Mouse (Mus musculus): ENCODE data around the gene Yy1. TPM values are rescaled to one million over a fixed set of nuclear protein-coding genes. Genes with fewer than 3 reads are reported as not detected.

Gene Yy1
- polyA plus RNA-seq, 1 experiment from 2014 or later, result 26.3 TPM

GRCm38 (mm10) chr12:108794979-108795537 lies 2.3 kb downstream of the Yy1 start:
- H3K4me1 ChIP-seq (ENCODE audit: insufficient read depth), result peaks cover 12% of the 10 kb centered on the region; the same call in 1 of the 2 replicates
- peak overlapping the region; percentile 99 for H3K4me3 ChIP-seq (ENCODE audit: low read depth, low read length)
- H3K36me3 ChIP-seq (ENCODE audit: insufficient read depth), result 0 out of 2 replicates have a peak, but pooled peaks cover 7% of the 10 kb centered on the region
- peak; percentile 31 for DNase-seq
- no peaks in the 10 kb centered on the region for H3K9me3 ChIP-seq (ENCODE audit: low read depth, low read length)
- H3K27ac ChIP-seq (ENCODE audit: low read depth), result peak overlapping the region; percentile 98
- H3K27me3 ChIP-seq (ENCODE audit: insufficient read depth, low read length), result no peaks in the 10 kb centered on the region
- 6% methylated on average over 9 of the region's 9 CpGs for WGBS
- H3K9ac ChIP-seq, result peak overlapping the region; percentile 92
- peak overlapping the region; percentile 90 for H3K4me2 ChIP-seq
- no peak for ATAC-seq (ENCODE audit: insufficient read depth)
- TF ChIP-seq CTCF (IDR thresholded peaks at IDR 0.05; ENCODE audit: low read depth), result no peak

GRCm38 (mm10) chr12:108801613-108802012 lies 8.8 kb downstream of the Yy1 start:
- Histone ChIP-seq H3K27me3 (ENCODE audit: insufficient read depth, low read length) (no peaks in the 10 kb centered on the region), H3K27ac (ENCODE audit: low read depth) (no peak overlapping the region), H3K36me3 (ENCODE audit: insufficient read depth) (0 out of 2 replicates have a peak, but pooled peaks cover 12% of the 10 kb centered on the region), H3K4me3 (ENCODE audit: low read depth, low read length) (no peak overlapping the region), H3K4me2 (no peak overlapping the region), H3K9me3 (ENCODE audit: low read depth, low read length) (no peaks in the 10 kb centered on the region), H3K4me1 (ENCODE audit: insufficient read depth) (peaks cover 6% of the 10 kb centered on the region), H3K9ac (no peak overlapping the region)
- WGBS, result 77% methylated on average over 2 of the region's 2 CpGs
- DNase-seq, result peak; percentile 29
- no peak for TF ChIP-seq CTCF (IDR thresholded peaks at IDR 0.05; ENCODE audit: low read depth)
- ATAC-seq (ENCODE audit: insufficient read depth), result no peak

GRCm38 (mm10) chr12:108804388-108804787 lies 11.6 kb downstream of the Yy1 start:
- Histone ChIP-seq H3K4me2 (no peak overlapping the region), H3K9ac (no peak overlapping the region), H3K36me3 (ENCODE audit: insufficient read depth) (peaks cover 27% of the 10 kb centered on the region), H3K4me1 (ENCODE audit: insufficient read depth) (peaks cover 5% of the 10 kb centered on the region), H3K27ac (ENCODE audit: low read depth) (no peak overlapping the region), H3K9me3 (ENCODE audit: low read depth, low read length) (no peaks in the 10 kb centered on the region), H3K4me3 (ENCODE audit: low read depth, low read length) (no peak overlapping the region), H3K27me3 (ENCODE audit: insufficient read depth, low read length) (no peaks in the 10 kb centered on the region)
- TF ChIP-seq CTCF (IDR thresholded peaks at IDR 0.05; ENCODE audit: low read depth), result no peak
- ATAC-seq (ENCODE audit: insufficient read depth) (no peak), DNase-seq (no peak)
- 82% methylated on average over 2 of the region's 2 CpGs for WGBS

- DNase-seq (no peak), ATAC-seq (ENCODE audit: insufficient read depth) (no peak)
- no peak for TF ChIP-seq CTCF (IDR thresholded peaks at IDR 0.05; ENCODE audit: low read depth)
- H3K9me3 ChIP-seq (ENCODE audit: low read depth, low read length), result no peaks in the 10 kb centered on the region
- H3K27ac ChIP-seq (ENCODE audit: low read depth), result no peak overlapping the region
- peaks cover 36% of the 10 kb centered on the region for H3K36me3 ChIP-seq (ENCODE audit: insufficient read depth)
- H3K4me3 ChIP-seq (ENCODE audit: low read depth, low read length), result no peak overlapping the region
- WGBS, result 80% methylated on average over 2 of the region's 2 CpGs
- no peak overlapping the region for H3K4me2 ChIP-seq
- no peaks in the 10 kb centered on the region for H3K27me3 ChIP-seq (ENCODE audit: insufficient read depth, low read length)
- no peak overlapping the region for H3K9ac ChIP-seq
- H3K4me1 ChIP-seq (ENCODE audit: insufficient read depth), result no peaks in the 10 kb centered on the region
These were observed 15.7 kb downstream of the Yy1 start for GRCm38 (mm10) chr12:108808465-108808864.

- TF ChIP-seq CTCF (IDR thresholded peaks at IDR 0.05; ENCODE audit: low read depth), result no peak
- H3K4me2 ChIP-seq, result no peak overlapping the region
- H3K27ac ChIP-seq (ENCODE audit: low read depth), result no peak overlapping the region
- no peak overlapping the region for H3K4me3 ChIP-seq (ENCODE audit: low read depth, low read length)
- peaks cover 49% of the 10 kb centered on the region for H3K36me3 ChIP-seq (ENCODE audit: insufficient read depth)
- ATAC-seq (ENCODE audit: insufficient read depth) (no peak), DNase-seq (no peak)
- no peak overlapping the region for H3K9ac ChIP-seq
- no peaks in the 10 kb centered on the region for H3K27me3 ChIP-seq (ENCODE audit: insufficient read depth, low read length)
- 72% methylated on average over 1 of the region's 1 CpGs for WGBS
- no peaks in the 10 kb centered on the region for H3K9me3 ChIP-seq (ENCODE audit: low read depth, low read length)
- no peaks in the 10 kb centered on the region for H3K4me1 ChIP-seq (ENCODE audit: insufficient read depth)
These were observed 17.0 kb downstream of the Yy1 start for GRCm38 (mm10) chr12:108809771-108810170.

- H3K9me3 ChIP-seq (ENCODE audit: low read depth, low read length), result no peaks in the 10 kb centered on the region
- H3K4me3 ChIP-seq (ENCODE audit: low read depth, low read length), result no peak overlapping the region
- ATAC-seq (ENCODE audit: insufficient read depth) (no peak), DNase-seq (no peak)
- no peak for TF ChIP-seq CTCF (IDR thresholded peaks at IDR 0.05; ENCODE audit: low read depth)
- H3K4me1 ChIP-seq (ENCODE audit: insufficient read depth), result no peaks in the 10 kb centered on the region
- peaks cover 54% of the 10 kb centered on the region for H3K36me3 ChIP-seq (ENCODE audit: insufficient read depth)
- WGBS, result 70% methylated on average over 7 of the region's 7 CpGs
- H3K27me3 ChIP-seq (ENCODE audit: insufficient read depth, low read length), result no peaks in the 10 kb centered on the region
- H3K4me2 ChIP-seq, result no peak overlapping the region
- no peak overlapping the region for H3K27ac ChIP-seq (ENCODE audit: low read depth)
- no peak overlapping the region for H3K9ac ChIP-seq
These were observed 17.5 kb downstream of the Yy1 start for GRCm38 (mm10) chr12:108810309-108810708.

- Histone ChIP-seq H3K36me3 (ENCODE audit: insufficient read depth) (peaks cover 59% of the 10 kb centered on the region), H3K27me3 (ENCODE audit: insufficient read depth, low read length) (no peaks in the 10 kb centered on the region), H3K4me2 (no peak overlapping the region), H3K27ac (ENCODE audit: low read depth) (no peak overlapping the region), H3K4me1 (ENCODE audit: insufficient read depth) (no peaks in the 10 kb centered on the region), H3K9ac (no peak overlapping the region), H3K4me3 (ENCODE audit: low read depth, low read length) (no peak overlapping the region), H3K9me3 (ENCODE audit: low read depth, low read length) (no peaks in the 10 kb centered on the region)
- no peak for ATAC-seq (ENCODE audit: insufficient read depth)
- TF ChIP-seq CTCF (IDR thresholded peaks at IDR 0.05; ENCODE audit: low read depth), result peak; percentile 61
- DNase-seq, result peak; percentile 66
- WGBS, result 45% methylated on average over 2 of the region's 2 CpGs
These were observed 18.4 kb downstream of the Yy1 start for GRCm38 (mm10) chr12:108811133-108811532.

Measured in lung, embryonic 14.5 days (tissue).